Mouse (Mus musculus): Measurements from ENCODE around the gene Actbl2.

The Actbl2 gene

GRCm38 (mm10) chr13:111269789-111270335 is 15.0 kb downstream of the Actbl2 start:
- DNase-seq (ENCODE audit: low spot score) = no peak

DNA sequence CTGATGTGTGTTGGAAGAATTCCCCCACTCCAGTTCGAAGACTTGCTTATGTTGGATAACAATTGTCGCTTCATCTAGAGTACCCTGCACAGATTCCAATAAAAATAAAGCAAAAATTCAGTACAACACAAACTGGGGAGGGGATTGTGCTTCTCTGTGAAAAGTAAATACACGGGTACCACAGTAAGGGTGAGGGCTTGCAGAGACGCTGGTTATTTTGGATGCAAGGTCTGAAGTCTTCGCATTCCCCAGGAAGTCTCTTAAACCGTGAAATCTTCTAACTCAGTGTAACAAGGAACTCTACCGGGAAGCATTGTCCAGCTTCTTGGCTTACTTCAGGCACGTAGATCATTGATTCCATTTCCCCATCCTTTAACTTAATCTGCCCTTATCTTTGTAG is 17.1 kb downstream of the Actbl2 start:
- no peak for DNase-seq (ENCODE audit: low spot score)

GRCm38 (mm10) chr13:111286461-111287385 is 31.9 kb downstream of the Actbl2 start:
- no peak for DNase-seq (ENCODE audit: low spot score)

GRCm38 (mm10) chr13:111291161-111291957 is 36.5 kb downstream of the Actbl2 start:
- DNase-seq (ENCODE audit: low spot score) = no peak

- no peak for DNase-seq (ENCODE audit: low spot score)
Measured at GRCm38 (mm10) chr13:111291958-111292493, 37.2 kb downstream of the Actbl2 start.

GRCm38 (mm10) chr13:111293478-111293877 is 38.7 kb downstream of the Actbl2 start:
- no peak for DNase-seq (ENCODE audit: low spot score)

DNA sequence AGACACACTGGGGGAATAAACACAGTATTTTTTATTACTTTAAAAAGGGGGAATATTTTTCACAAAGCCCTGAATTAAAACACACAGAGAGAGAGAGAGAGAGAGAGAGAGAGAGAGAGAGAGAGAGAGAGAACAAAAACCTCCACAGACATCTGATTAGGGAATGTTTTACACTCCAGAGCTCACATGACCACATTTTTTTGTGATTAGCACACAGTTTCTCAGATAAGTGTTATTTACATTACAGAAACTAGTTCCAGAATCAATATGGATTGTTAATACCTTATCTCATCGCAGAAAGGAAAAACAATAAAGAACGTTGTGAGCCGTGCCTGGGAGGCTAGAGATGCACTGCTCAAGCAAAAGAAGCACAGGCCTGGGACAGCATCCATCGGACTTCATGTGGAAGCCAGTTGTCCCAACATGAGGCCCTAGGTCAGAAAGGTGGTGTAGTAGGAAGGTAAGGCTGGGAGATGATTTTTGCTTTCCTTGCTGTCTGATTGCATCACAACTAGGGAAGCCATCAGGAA is 40.2 kb downstream of the Actbl2 start:
- no peak for DNase-seq (ENCODE audit: low spot score)

- no peak for DNase-seq (ENCODE audit: low spot score)
Measured at GRCm38 (mm10) chr13:111296029-111296428, 41.2 kb downstream of the Actbl2 start.

GRCm38 (mm10) chr13:111297614-111298013 is 42.8 kb downstream of the Actbl2 start:
- no peak for DNase-seq (ENCODE audit: low spot score)

DNA sequence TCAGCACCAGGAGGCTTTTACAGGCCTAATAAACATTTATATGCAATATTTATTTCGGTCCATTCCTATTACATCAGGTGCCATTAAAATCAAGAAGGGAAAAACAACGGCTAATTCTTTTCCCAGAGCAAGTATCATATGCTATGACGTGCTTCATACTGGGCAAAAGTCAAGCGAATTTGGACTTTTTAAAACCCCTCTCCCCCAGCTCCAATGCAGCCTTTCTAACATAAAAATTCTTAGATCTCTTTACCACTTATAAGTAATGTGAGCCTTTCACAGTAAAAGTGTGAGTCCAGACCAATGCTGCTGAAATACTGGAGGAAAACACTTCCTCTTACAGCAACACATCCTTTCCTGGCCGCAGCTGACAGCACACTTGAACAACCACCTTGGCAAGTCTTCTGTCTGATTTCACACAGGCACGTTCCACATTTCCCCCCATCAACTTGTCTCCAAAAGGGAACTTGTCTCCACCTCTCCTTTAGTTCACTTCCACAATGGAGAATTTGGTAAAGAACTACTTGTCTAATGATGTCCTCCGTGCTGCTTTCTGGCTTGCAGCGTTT is 44.4 kb downstream of the Actbl2 start:
- DNase-seq (ENCODE audit: low spot score) = no peak

DNA sequence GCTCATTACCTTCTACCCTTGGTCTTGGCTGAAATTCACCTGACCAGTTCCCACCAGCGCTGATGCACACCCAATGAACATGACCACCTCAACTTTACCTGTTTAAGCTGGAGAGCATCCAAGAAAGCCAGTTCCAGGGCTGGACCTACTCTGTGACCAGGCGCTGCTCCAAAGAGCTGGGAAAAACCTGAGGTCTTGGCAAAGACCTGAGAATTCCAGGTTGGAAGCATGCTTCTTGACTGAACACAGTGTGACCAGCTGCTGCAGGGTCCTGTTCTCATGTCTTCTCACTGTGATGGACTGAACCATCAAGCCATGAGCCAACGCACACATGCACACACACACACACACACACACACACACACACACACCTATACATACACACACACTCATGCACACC is 46.0 kb downstream of the Actbl2 start:
- no peak for DNase-seq (ENCODE audit: low spot score)

- DNase-seq (ENCODE audit: low spot score) = no peak
Measured at GRCm38 (mm10) chr13:111301431-111301830, 46.6 kb downstream of the Actbl2 start.

GRCm38 (mm10) chr13:111304194-111304593 is 49.4 kb downstream of the Actbl2 start:
- no peak for DNase-seq (ENCODE audit: low spot score)

GRCm38 (mm10) chr13:111304736-111305135 is 49.9 kb downstream of the Actbl2 start:
- DNase-seq (ENCODE audit: low spot score) = no peak
